Mouse (Mus musculus): ENCODE data around the gene Peak1. TPM values are rescaled to one million over a fixed set of nuclear protein-coding genes. Genes with fewer than 3 reads are reported as not detected.

Gene Peak1
- total RNA-seq, 2 experiments from 2014 or later: 47.4 to 50.1 TPM

DNA sequence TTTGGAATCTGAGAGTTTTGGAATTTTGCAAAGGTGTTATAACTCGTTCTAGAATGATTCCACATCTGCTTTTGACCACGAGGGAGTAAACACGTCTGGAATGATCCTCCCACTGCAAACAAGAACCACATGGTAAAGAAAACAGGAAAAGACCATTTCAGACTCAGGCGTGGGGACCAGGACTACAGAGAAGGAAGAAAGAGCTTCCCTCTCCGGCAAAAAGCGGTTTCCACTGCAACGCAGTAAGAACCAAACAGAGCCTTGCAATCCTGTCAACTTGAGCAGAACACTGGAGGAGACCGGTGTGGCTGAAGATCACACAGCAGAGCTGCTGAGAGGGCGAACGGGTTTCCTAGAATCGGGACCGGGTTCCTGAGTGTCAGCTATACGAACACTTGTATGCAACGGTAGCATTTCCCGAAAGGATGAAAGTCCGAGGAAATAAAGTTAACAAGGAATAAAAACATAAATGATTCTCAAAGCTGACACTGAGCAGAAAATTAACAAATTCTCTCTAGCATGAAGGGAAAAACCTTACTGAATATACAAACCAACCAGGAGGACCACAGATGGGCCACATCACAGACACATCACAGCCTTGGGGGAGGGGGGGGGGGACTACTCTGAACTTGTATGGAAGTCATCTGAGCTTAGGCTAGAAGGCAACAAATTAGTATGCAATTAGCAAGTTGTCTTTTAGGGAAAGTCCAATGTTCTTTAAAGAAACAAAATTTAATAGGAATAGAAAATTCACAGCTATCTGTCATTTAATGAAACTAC lies 93.1 kb downstream of the Peak1 start:
- no peak for DNase-seq (ENCODE audit: low spot score in 2 of 2)

DNA sequence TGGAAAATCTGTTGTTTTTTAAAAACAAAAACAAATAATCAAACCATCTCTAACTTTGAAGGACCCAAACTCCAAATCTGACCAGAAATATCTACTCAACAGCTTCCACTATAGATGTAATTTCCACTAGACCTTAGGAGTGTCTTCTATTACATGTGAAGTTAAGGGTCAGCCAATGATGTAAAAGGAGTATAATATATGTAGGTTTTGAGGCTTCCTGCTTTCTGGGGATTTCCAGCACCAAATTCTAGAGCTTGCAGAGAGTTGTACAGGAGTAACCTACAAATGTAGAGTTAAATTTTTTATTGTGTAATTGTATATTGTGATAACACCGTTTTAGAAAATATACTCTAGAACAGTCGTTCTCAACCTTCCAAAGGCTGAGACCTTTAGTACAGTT lies 96.6 kb downstream of the Peak1 start:
- no peak for DNase-seq (ENCODE audit: low spot score in 2 of 2)

DNA sequence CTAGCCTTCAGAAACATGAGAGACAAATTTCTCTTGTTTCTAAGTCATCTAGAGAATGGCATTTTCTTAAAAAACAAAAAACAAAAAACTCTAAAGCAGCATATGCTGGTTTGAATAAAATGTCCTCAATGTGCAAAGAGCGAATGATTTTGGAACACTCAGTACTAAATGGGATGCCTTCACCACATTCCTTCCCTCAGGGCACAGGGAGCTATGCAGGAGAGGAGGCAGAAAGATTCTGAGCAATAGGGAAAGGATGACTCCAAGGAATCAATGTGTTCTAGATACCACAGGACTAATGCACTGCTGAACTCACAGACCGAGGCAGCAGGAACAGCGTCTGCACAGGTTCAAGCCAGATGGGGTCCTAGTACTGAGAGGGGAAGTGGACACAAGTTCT lies 103.5 kb downstream of the Peak1 start:
- no peak for DNase-seq (ENCODE audit: low spot score in 2 of 2)

DNA sequence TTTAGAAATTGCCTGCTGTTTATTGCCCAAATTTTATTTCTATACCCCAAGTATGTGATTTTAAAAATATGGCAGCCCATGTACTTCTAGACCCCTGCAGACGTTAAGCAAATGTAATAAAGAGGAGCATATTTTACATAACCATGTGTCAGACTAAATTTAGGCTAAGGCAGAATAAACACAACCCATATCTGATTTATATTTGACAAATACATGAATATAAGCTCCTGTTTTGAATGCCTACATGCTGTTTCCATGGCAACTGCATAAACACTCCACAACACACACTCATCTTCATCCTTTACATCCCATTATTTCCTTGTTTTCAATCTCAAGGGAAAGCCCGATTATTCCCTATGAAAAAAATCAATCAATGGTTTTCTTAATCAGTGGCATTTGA lies 108.8 kb downstream of the Peak1 start:
- no peak for DNase-seq (ENCODE audit: low spot score in 2 of 2)

DNA sequence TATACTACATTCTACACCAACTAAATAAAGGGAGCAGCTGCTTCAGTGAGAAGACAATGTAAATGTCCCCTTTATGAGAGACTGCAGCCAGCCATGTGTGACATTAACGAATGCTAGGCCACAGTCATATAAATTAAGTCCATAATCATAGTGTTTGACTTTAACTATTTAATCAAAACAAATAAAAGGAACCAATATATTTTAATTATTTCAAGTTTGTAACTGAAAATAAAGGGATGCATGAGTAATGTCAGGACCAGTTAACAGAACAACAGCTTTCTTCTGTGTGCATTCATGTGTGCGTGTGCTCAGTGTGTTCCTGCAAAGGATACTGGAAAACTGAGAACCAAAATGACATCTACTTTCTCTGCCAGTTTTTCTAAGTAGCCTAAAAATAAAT lies 113.3 kb downstream of the Peak1 start:
- no peak for DNase-seq (ENCODE audit: low spot score in 2 of 2)

DNA sequence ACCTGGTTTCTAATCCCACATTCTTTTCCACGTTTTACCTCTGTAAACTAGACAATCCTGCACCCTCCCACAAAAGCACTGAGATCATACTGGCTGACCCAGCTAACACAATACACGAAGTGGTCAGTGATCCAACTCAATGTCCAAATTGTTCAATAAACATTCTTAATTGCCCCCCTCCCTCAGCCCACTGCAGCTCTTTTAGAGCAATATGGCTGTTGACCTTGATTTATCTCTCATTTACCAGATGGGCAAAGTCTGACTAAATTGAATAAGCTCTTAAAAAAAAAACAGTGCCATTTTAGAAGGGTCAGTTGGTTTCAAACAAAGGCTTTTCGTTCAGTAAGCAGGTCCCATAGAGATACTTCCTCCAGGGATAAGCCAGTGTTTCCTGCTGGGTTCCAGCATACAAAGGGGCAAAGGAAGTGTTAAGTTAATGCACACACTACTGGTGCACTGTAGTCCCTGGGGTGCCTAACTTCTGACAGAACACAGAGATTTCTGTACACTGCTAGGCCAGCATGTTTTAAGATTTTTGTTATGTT lies 114.9 kb downstream of the Peak1 start:
- no peak for DNase-seq (ENCODE audit: low spot score in 2 of 2)

DNA sequence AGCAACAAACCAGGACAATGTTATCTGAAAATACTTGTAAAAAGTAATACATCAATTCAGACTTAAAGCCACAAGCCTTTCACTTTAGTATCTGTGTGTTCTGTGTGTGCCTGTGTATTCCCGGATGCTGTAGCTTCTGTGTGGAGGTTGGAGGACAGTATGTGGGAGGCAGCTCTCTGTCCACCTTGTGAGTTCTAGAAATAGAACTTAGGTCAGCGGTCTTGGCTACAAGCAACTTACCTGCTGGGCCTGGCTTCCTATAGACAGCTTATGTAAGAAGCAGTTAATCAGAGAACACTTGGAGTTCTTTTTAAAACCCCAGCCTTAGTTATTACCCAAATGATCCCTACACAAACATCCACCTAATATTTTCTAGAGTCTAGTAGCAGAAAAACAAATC lies 127.8 kb downstream of the Peak1 start:
- DNase-seq (ENCODE audit: low spot score in 2 of 2): no peak

DNA sequence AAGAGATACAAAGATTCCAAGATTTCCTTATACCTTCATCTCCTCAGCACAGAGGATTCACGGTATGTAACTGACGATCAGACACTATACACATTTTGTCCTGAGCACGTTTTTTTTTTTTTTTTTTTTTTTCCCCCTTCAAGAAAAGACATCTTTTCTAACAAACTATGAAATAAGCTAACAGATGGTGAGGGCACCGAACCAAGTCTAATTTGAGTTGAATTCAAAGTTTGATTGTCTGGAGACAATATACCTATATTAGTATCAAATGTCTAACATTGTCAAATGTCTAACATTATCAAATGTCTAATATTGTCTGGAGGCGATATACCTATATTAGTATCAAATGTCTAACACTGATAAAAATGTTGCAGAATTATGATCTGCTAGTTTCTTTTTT lies 135.4 kb downstream of the Peak1 start:
- DNase-seq (ENCODE audit: low spot score in 2 of 2): no peak

DNA sequence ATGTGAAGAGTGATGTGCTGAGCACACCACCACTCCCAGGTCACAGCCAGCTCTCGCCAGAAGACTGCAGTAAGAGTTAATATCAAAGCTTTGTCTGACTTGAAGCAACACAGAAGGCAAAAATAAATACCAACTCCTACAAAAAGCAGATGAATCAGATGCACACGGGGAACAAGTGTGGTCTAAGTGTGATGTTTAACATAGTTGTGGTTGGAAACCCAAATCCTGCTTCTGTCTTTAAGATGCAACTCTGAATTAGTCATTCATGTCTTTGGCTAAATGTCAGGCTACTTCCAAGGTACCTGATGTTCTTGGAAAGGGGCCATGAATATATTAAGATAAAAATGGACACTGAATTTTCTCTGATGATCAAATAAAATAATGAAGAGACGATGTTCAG lies 144.3 kb downstream of the Peak1 start:
- DNase-seq (ENCODE audit: low spot score in 2 of 2): no peak

DNA sequence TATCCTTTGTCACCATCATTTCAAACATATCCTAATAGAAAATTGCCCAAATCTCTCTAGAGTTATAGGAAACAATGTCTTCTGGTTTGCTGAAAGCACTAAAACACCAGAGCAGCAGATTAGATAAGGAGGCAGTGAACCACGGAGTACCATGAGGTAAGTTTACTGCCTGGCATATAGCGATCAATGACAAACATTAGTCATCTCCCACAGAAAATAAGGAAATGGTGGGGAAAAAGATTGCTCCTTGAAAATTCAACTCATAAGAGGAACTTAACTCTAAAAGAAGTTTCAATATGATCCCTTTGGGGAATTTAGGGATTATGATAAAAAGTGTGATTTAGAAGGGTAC lies 145.6 kb downstream of the Peak1 start:
- DNase-seq (ENCODE audit: low spot score in 2 of 2): no peak

DNA sequence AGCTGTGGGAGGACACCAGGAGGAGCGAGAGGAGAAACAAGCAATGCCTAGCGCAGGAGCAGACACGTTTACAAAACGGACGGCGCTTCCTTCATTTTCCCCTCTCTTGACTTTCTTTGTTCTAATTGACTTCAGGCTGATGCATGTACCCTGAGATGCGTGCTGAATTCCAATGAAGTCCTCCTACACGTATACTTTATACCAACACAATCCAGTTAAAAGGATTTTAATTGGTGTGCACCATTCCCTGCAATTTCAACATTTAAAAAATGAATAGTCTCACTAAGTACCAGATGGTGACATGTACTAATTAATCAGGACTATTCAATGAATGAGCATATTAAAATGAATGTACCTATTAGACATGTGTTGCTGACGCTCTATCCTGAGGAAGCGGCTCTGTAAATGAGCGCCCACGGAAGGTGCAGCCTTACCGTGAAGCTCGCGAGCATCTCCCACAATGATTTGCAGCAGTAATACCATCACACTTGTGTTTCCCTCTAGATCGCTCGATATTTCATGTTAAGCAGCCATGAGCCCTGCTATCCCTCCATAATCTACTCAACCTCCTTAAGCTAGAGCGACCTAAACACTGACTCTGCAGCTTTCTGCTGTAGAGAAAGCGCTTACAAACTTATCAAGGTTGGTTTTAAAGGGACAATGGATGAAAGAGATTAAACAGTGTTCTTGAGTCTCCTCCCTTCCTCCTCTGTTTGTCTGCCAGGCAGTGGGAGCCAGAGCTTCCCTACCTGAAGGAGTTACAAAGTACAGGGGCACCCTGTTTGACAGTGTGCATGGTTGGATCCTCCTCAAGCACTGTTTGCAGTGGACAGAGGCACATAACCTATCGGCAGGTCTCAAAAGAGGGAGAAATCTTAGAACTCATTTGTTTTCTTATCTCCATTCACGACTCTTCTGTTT lies 146.3 kb downstream of the Peak1 start:
- no peak for DNase-seq (ENCODE audit: low spot score in 2 of 2)

DNA sequence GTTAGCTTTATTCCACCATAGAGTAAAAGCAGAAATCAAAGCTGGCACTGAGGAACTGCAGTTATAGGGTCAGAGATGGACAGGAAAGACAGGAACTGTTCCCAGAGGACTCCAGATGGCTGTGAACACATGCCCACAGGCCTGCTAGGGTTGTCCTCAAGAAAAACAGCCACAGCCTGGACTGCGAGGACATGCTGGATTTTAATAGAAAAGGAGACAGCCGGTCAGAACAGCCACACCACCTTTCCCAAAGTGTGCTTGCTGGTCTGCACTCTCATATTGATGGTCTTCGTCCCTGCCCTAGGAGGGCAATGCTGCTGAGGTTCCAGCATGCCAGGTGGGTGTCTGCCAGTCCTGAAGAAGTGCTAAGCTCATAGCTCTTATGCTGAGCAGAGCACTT lies 148.8 kb downstream of the Peak1 start:
- DNase-seq (ENCODE audit: low spot score in 2 of 2): no peak

DNA sequence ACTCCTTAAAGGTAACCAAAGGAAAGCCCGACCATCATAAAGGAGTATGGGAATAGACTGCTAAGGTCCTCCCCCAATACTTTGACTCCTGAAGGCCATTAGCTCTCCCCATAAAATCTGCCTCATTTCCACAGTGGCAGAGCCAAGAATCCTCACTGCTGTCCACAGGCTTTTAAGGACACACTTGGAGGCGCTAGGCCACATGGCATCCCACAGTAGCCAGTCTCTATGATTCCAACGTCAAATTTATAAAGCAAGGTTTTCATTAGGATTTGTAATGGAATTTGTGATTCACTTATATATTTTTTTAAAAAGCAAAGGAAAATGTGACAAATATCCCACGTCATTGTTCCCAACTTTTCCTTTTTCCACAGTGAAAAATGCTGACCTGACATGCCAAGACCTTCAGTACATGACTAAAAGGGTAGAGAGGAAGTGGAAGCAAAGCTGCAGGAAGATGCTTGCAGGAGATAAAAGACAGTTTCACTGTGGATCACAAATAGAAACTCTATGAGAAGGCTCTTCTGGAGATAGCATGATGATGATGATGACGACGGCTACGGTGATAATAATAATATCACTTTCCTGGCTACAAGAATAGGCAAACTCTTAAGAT lies 151.6 kb downstream of the Peak1 start:
- no peak for DNase-seq (ENCODE audit: low spot score in 2 of 2)

DNA sequence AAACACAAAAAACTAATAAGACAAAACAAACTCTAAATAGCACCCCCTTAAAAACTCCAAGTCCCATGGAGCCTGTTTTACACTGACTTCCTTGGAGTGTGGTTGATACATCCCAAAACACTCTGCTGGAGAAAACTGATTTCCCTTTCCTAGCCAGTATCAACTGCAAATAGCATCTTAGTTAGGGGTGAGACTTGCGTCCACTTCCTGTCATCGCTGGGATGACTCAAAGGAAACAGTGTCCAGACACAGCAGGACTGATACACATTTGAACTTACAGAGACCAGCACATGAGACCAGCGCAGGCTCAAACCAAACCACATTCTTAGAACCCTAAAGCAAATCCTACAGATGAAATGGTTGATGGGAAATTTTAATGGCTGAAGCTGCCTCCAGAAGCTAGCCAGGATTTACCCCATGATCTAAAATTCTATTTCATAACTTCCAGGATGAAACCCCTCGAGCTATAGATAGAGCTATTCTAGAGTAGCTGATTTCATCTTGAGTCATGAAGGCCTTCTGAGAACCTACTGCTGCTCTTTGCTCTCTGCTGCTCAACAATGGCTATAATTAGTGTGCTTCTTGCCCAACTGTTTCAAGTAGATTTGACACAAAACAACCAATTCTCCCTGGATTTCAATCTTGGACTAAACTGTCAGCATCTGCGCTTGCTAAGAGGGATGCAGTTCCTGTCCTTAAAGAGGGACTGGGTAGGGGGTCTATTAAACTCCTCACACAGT lies 152.2 kb downstream of the Peak1 start:
- no peak for DNase-seq (ENCODE audit: low spot score in 2 of 2)

DNA sequence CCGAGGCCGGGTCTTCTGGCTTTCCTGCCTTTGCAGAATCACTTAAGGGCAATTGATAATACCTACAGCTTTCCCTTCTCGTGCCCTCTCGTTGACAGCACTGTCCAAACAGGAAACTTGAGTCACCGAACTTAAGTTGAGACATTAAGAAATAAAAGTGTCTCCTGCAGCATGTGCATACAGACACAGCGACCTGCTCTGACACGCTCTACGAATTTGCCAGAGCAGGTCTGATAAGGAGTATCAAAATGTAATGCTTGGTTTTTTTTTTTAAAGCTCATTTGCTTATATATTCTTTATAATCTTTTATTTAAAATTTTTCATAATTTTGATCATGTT lies 152.9 kb downstream of the Peak1 start:
- DNase-seq (ENCODE audit: low spot score in 2 of 2): no peak

DNA sequence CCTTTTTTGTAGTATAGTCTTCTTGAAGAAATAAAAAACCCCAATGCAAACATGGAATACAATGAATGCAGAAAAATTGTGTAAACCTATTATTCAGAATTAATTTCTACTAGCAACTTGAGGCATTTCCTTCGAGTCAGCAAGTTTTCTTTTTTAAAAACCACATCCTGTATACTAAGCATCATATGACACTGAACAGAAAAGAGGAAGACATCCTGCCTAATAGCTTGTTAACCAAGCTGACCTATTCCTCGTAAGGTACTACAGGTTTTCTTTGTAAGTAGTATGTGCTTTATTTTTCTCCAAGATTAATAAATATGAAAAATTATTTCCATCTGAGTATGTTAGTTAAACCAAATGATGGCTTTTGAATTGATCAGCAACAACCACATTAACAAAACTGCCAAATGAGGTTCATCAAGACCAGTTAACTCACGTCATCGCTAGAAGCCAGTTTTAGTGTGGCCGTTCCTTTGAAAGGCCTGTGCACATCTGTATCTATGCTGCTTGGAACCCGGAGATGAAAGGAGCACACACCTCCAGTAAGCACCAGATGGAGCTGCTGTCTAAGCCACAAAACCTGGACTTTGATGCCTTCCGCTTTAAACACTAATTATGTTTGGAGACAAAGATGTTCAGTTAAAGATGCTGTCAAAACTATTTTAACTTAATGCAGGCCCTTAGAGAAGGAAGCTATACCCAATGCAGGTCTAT lies 153.4 kb downstream of the Peak1 start:
- DNase-seq (ENCODE audit: low spot score in 2 of 2): peak; percentile 31 to 50

DNA sequence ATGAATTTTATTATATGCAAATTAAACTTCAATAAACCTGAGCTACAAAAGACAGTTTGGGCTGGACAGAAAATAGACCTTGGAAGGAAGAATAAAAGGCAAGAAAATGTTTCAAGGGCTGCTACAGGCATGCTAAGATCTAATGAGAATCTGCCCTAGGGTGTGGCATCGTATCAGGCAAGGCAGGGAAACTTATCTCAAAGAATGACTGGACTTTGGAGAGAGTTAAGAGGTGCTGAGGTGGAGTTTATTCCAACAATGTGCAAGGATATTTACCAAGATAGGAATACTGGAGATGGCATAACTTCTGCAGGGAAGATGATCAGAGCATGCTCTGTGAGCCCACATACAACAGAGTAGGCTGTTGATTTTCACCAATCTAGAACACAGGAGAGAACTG lies 154.8 kb downstream of the Peak1 start:
- DNase-seq (ENCODE audit: low spot score in 2 of 2): no peak

DNA sequence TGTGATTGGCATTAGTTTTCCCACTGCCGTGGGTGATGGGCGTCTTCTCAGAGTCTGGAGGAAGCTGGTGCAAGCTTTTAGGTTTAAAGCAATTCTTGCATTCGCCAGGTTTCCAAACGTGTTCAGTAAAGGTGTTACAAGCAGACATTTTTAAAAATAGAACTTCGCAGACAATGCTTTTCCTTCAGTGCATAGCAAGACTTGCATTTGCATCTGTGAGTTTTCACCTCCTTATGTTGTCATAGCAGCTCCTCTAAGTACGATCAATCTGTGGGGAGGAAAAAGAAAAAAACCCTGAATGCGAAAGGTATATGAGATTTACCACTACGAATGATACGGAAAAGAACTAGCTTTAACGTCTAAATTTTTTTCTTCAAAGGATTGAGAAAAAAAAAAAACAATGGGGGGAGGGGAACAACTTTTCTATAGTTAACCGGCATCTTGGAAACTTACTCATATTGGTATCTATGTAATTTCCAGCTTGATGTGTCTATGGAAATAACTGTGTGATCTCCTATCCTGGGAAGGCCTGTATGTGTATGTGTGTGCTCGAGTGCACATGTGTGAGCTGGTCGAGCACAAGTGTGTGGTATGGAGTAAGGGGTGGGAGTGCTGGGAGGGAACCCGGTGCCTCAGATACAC lies 157.3 kb downstream of the Peak1 start:
- DNase-seq (ENCODE audit: low spot score in 2 of 2): peak in 1 of 2 experiments; percentile 26

DNA sequence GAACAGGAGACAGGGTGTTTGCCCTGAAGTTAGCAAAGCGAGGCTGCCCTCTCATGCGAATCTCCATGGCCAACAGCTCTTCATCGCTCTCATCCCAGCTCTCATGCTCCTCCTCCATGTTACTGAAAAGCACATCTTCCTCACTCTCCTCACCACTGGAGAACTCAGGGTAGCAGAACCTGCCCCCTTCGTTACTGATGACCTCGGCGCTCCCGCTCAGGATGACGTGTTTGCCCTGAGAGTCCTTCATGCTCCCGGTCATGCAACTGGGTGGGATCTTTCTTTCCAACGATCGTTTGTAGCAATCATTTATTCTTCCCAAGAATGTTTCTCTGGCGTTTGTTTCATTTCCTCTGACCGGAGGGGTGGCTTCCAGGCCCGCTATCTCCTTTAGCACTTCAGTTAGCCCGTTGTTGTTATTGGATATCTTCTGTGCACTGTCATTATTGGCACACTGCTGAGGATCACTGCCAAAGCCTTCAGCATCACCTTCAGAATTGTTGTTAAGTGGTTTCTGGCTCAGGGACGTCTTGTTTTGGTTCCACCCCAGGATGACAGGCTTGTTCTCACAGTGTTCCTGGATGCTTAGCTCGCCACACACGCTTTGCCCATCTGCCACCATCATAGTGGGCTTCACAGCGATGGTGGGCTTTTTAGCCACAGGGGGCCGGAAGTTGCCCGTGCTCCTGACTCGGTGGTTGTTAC lies 157.9 kb downstream of the Peak1 start:
- peak in 1 of 2 experiments; percentile 43 for DNase-seq (ENCODE audit: low spot score in 2 of 2)
